Mouse (Mus musculus) heart, embryonic 14.5 days (tissue): ENCODE results near the gene Gria1. TPM values are rescaled to one million over a fixed set of nuclear protein-coding genes. Genes with fewer than 3 reads are reported as not detected.

Source experiments
- ATAC-seq: fragments of 200-750 bp; cut with Nextera tagmentation; 2 replicates; pipeline ENCODE4 v1.8.0; 2017; ENCODE audit warnings: low read depth, moderate TSS enrichment; ENCODE audit not compliant: insufficient number of reproducible peaks, insufficient read depth, low FRiP score
- H3K27ac ChIP-seq, 2 experiments: fragments of 200-500 bp in 1 of 2; fragments of 300-500 bp in 1 of 2; sonication (generic) in 1 of 2; replicated peaks in 1 of 2; 2 replicates each; pipeline ENCODE4 v1.5.1; 2012 to 2014; ENCODE audit warnings: low read depth in 2 of 2, low read length in 2 of 2, control low read depth in 1 of 2, mild to moderate bottlenecking in 1 of 2, mixed read lengths in 1 of 2; ENCODE audit not compliant: control insufficient read depth in 1 of 2, insufficient read depth in 1 of 2
- H3K27me3 ChIP-seq: fragments of 300-500 bp; sonication (generic); 2 replicates; pipeline ENCODE4 v1.6.1; 2014; ENCODE audit warnings: mild to moderate bottlenecking, low read length, control low read depth; ENCODE audit not compliant: control insufficient read depth, insufficient read depth
- H3K36me3 ChIP-seq: fragments of 300-500 bp; sonication (generic); 2 replicates; pipeline ENCODE4 v1.6.1; 2014; ENCODE audit warnings: mild to moderate bottlenecking, control low read depth, low read length, mixed read lengths; ENCODE audit not compliant: control insufficient read depth, insufficient read depth
- H3K4me1 ChIP-seq, 2 experiments: fragments of 200-500 bp in 1 of 2; fragments of 300-500 bp in 1 of 2; sonication (generic) in 1 of 2; 2 replicates each; pipeline ENCODE4 v1.6.1; 2012 to 2014; ENCODE audit warnings: low read length in 2 of 2, control low read depth in 1 of 2, mixed read lengths in 1 of 2; ENCODE audit not compliant: control insufficient read depth in 2 of 2, insufficient read depth in 2 of 2
- H3K4me2 ChIP-seq: fragments of 300-500 bp; sonication (generic); 2 replicates; pipeline ENCODE4 v1.6.1; 2014; ENCODE audit warnings: mild to moderate bottlenecking, low read length
- H3K4me3 ChIP-seq, 2 experiments: fragments of 200-500 bp in 1 of 2; fragments of 300-500 bp in 1 of 2; sonication (generic) in 1 of 2; 2 replicates each; pipeline ENCODE4 v1.5.1; 2012 to 2014; ENCODE audit warnings: low read length in 2 of 2, mild to moderate bottlenecking in 2 of 2, control low read depth in 1 of 2, low read depth in 1 of 2, moderate library complexity in 1 of 2; ENCODE audit not compliant: control insufficient read depth in 1 of 2, insufficient read depth in 1 of 2
- H3K9ac ChIP-seq: fragments of 300-500 bp; sonication (generic); 2 replicates; pipeline ENCODE4 v1.6.1; 2014; ENCODE audit warnings: mild to moderate bottlenecking, low read length
- H3K9me3 ChIP-seq: fragments of 300-500 bp; sonication (generic); 2 replicates; pipeline ENCODE4 v1.6.1; 2016; ENCODE audit warnings: low read length, control low read depth; ENCODE audit not compliant: control insufficient read depth
- WGBS: fragments of 180-500 bp; shearing (Covaris S2); extraction: QIAGEN DNeasy Blood & Tissue Kit; methylation state at CpG from one replicate; pipeline ENCODE4 v1.1.7; 2014; 5-methylcytosine and 5-hydroxymethylcytosine counted together
- polyA plus RNA-seq: library from polyadenylated mRNA; unstranded; fragments of >200 nt; fragmentation: Nextera tagmentation; extraction: Ambion mirVana; gene quantifications from 2 replicates; pipeline ENCODE4 v1.2.1, GENCODE M21; 2014

The Gria1 gene
- polyA plus RNA-seq, 1 experiment from 2014 or later = 5.9 TPM

- ATAC-seq = no peak
Measured at GRCm38 (mm10) chr11:57140162-57140780, 129.1 kb downstream of the Gria1 start.

DNA sequence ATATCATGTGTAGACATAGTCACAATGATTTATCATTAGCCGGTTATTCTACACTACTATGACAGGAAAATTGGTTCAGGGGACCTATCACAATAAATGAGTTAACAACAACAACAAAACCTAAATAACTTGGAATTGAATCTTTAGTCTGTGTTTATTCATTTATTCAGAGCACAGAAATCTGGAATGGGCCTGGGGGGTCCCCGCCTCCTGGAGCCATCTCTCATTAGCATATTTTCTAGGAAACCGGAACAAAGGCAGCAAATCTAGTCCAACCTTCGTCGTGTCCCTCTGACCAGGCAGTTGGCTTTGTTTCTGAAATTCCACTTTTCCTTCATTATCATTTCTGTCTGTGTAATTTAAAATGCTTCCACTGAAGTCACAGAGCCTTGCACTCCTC, 132.5 kb downstream of the Gria1 start:
- H3K36me3 ChIP-seq = no peaks in the 10 kb centered on the region
- H3K4me2 ChIP-seq = no peak overlapping the region
- no peaks in the 10 kb centered on the region for H3K4me1 ChIP-seq
- ATAC-seq = no peak
- H3K9ac ChIP-seq = no peak overlapping the region
- H3K27ac ChIP-seq = no peak overlapping the region
- H3K4me3 ChIP-seq = no peak overlapping the region
- H3K9me3 ChIP-seq = no peaks in the 10 kb centered on the region
- 77% methylated on average over 5 of the region's 5 CpGs for WGBS
- H3K27me3 ChIP-seq = no peaks in the 10 kb centered on the region

More at GRCm38 (mm10) chr11:57140162-57140780, 129.1 kb downstream of the Gria1 start:
- Histone ChIP-seq H3K4me3 (no peak overlapping the region), H3K27me3 (no peaks in the 10 kb centered on the region), H3K9ac (no peak overlapping the region), H3K36me3 (no peaks in the 10 kb centered on the region), H3K4me2 (no peak overlapping the region), H3K9me3 (no peaks in the 10 kb centered on the region), H3K4me1 (no peaks in the 10 kb centered on the region), H3K27ac (no peak overlapping the region)
- 74% methylated on average over 14 of the region's 14 CpGs for WGBS

GRCm38 (mm10) chr11:57145192-57145591, 134.0 kb downstream of the Gria1 start:
- Histone ChIP-seq H3K9ac (no peak overlapping the region), H3K9me3 (no peaks in the 10 kb centered on the region), H3K27ac (no peak overlapping the region), H3K27me3 (no peaks in the 10 kb centered on the region), H3K36me3 (no peaks in the 10 kb centered on the region), H3K4me1 (no peaks in the 10 kb centered on the region), H3K4me2 (no peak overlapping the region), H3K4me3 (no peak overlapping the region)
- ATAC-seq = no peak
- 75% methylated on average over 7 of the region's 7 CpGs for WGBS

DNA sequence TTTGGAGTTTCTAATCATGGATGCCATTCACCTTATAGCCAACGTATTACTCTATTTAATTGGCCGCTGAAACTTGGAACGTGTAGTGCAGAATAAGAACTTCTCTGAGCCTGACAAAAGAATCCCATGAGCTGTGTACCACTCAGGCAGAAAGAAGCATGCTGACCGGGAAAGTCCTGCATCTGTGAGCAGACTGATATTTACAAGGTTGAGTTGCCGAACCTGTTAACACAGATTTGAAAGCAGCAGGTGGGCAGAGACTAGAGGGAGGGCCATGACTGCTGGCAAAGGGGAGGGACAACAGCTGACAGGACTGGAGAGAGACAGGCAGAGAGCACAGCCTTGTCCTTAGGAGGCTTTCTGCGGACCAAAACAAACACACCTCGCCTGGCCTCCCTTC, 134.5 kb downstream of the Gria1 start:
- H3K27ac ChIP-seq = no peak overlapping the region
- H3K9ac ChIP-seq = no peak overlapping the region
- WGBS = 48% methylated on average over 7 of the region's 7 CpGs
- H3K4me1 ChIP-seq = no peaks in the 10 kb centered on the region
- H3K4me3 ChIP-seq = no peak overlapping the region
- no peak for ATAC-seq
- no peaks in the 10 kb centered on the region for H3K9me3 ChIP-seq
- no peaks in the 10 kb centered on the region for H3K27me3 ChIP-seq
- H3K36me3 ChIP-seq = no peaks in the 10 kb centered on the region
- H3K4me2 ChIP-seq = no peak overlapping the region

- Histone ChIP-seq H3K27ac (no peak overlapping the region), H3K36me3 (no peaks in the 10 kb centered on the region), H3K4me3 (no peak overlapping the region), H3K9ac (no peak overlapping the region), H3K4me1 (peaks cover 3 to 9% of the 10 kb centered on the region in 2 experiments; a peak in 2 of 4 replicates), H3K9me3 (no peaks in the 10 kb centered on the region), H3K27me3 (no peaks in the 10 kb centered on the region), H3K4me2 (no peak overlapping the region)
- ATAC-seq = no peak
- WGBS = 36% methylated on average over 4 of the region's 4 CpGs
Measured at GRCm38 (mm10) chr11:57151674-57152073, 140.5 kb downstream of the Gria1 start.

GRCm38 (mm10) chr11:57154998-57155397, 143.8 kb downstream of the Gria1 start:
- WGBS = 43% methylated on average over 8 of the region's 8 CpGs

GRCm38 (mm10) chr11:57159412-57159811, 148.2 kb downstream of the Gria1 start:
- H3K36me3 ChIP-seq = no peaks in the 10 kb centered on the region
- H3K27me3 ChIP-seq = no peaks in the 10 kb centered on the region
- no peak overlapping the region for H3K4me2 ChIP-seq
- no peaks in the 10 kb centered on the region for H3K9me3 ChIP-seq
- H3K9ac ChIP-seq = no peak overlapping the region
- H3K4me1 ChIP-seq = no peaks in the 10 kb centered on the region
- no peak overlapping the region for H3K27ac ChIP-seq
- ATAC-seq = no peak
- 59% methylated on average over 3 of the region's 3 CpGs for WGBS
- H3K4me3 ChIP-seq = no peak overlapping the region

More at GRCm38 (mm10) chr11:57154998-57155397, 143.8 kb downstream of the Gria1 start:
- ATAC-seq = no peak
- no peak overlapping the region for H3K4me2 ChIP-seq
- H3K27me3 ChIP-seq = no peaks in the 10 kb centered on the region
- no peak overlapping the region for H3K9ac ChIP-seq
- H3K9me3 ChIP-seq = no peaks in the 10 kb centered on the region
- H3K27ac ChIP-seq = no peak overlapping the region
- H3K4me3 ChIP-seq = no peak overlapping the region
- H3K36me3 ChIP-seq = no peaks in the 10 kb centered on the region
- peaks cover 3 to 9% of the 10 kb centered on the region in 2 experiments; a peak in 2 of 4 replicates for H3K4me1 ChIP-seq

DNA sequence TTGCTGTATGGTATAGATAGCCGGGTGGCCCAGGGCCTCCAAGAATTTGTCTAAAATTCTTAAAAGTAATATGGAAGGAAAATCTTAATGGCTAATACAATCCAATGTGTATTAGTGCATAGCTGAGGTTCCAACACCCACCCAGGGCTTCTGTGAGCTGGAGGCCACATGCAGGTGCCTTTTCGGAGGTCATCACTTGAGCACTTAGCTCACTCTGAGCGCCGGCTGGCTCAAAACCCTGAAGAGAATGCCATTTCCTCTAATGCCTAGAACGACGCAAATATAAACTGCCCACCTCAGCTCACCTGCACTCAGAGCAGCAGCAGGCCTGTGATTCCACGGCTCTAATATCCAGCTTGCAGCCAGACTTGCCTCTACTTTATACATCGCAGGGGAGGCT, 148.9 kb downstream of the Gria1 start:
- no peaks in the 10 kb centered on the region for H3K4me1 ChIP-seq
- no peak for ATAC-seq
- no peak overlapping the region for H3K9ac ChIP-seq
- 94% methylated on average over 8 of the region's 8 CpGs for WGBS
- no peak overlapping the region for H3K27ac ChIP-seq
- no peaks in the 10 kb centered on the region for H3K9me3 ChIP-seq
- no peaks in the 10 kb centered on the region for H3K36me3 ChIP-seq
- H3K4me3 ChIP-seq = no peak overlapping the region
- H3K27me3 ChIP-seq = no peaks in the 10 kb centered on the region
- no peak overlapping the region for H3K4me2 ChIP-seq
